Mouse (Mus musculus): ENCODE data around the gene Nt5c. TPM values are rescaled to one million over a fixed set of nuclear protein-coding genes. Genes with fewer than 3 reads are reported as not detected.

Nt5c gene
- polyA plus RNA-seq, 1 experiment from 2014 or later = 145 TPM

- Histone ChIP-seq H3K4me2 (replicated peaks; ENCODE audit: low read depth) (no peak overlapping the region), H3K36me3 (ENCODE audit: control insufficient read depth, insufficient read depth, low read length) (no peaks in the 10 kb centered on the region), H3K27me3 (ENCODE audit: control insufficient read depth, insufficient read depth, low read length) (no peaks in the 10 kb centered on the region), H3K9me3 (ENCODE audit: control insufficient read depth, low read length) (no peaks in the 10 kb centered on the region), H3K9ac (ENCODE audit: low read length) (no peak overlapping the region), H3K27ac (replicated peaks) (no peak overlapping the region; the same call in 1 of the 2 replicates), H3K4me3 (ENCODE audit: low read depth, low read length) (no peak overlapping the region), H3K4me1 (replicated peaks; ENCODE audit: control insufficient read depth, insufficient read depth) (no peaks in the 10 kb centered on the region)
- 74% methylated on average over 11 of the region's 11 CpGs for WGBS
- ATAC-seq (ENCODE audit: low FRiP score, low TSS enrichment) = peak; percentile 3; the same call in 1 of the 2 replicates
- no peak for DNase-seq (ENCODE audit: low spot score)
- TF ChIP-seq EP300 (optimal IDR thresholded peaks at IDR 0.05) (no peak), CTCF (IDR thresholded peaks at IDR 0.05; ENCODE audit: low read depth) (no peak)
These were observed 44.3 kb downstream of the Nt5c start for GRCm38 (mm10) chr11:115447321-115447885.

- no peaks in the 10 kb centered on the region for H3K27me3 ChIP-seq (ENCODE audit: control insufficient read depth, insufficient read depth, low read length)
- H3K9me3 ChIP-seq (ENCODE audit: control insufficient read depth, low read length) = no peaks in the 10 kb centered on the region
- H3K9ac ChIP-seq (ENCODE audit: low read length) = no peak overlapping the region
- no peaks in the 10 kb centered on the region for H3K4me1 ChIP-seq (replicated peaks; ENCODE audit: control insufficient read depth, insufficient read depth)
- DNase-seq (ENCODE audit: low spot score) (peak; percentile 53), ATAC-seq (ENCODE audit: low FRiP score, low TSS enrichment) (0 out of 2 replicates have a peak, but pooled peaks have one; percentile 36)
- no peak overlapping the region for H3K27ac ChIP-seq (replicated peaks)
- H3K4me3 ChIP-seq (ENCODE audit: low read depth, low read length) = no peak overlapping the region
- no peaks in the 10 kb centered on the region for H3K36me3 ChIP-seq (ENCODE audit: control insufficient read depth, insufficient read depth, low read length)
- H3K4me2 ChIP-seq (replicated peaks; ENCODE audit: low read depth) = no peak overlapping the region
- no peak for TF ChIP-seq EP300 (optimal IDR thresholded peaks at IDR 0.05)
- TF ChIP-seq CTCF (IDR thresholded peaks at IDR 0.05; ENCODE audit: low read depth) = no peak
- WGBS = 27% methylated on average over 3 of the region's 3 CpGs
These were observed 44.8 kb downstream of the Nt5c start for GRCm38 (mm10) chr11:115446906-115447305.

- Histone ChIP-seq H3K9me3 (ENCODE audit: control insufficient read depth, low read length) (no peaks in the 10 kb centered on the region), H3K36me3 (ENCODE audit: control insufficient read depth, insufficient read depth, low read length) (no peaks in the 10 kb centered on the region), H3K9ac (ENCODE audit: low read length) (no peak overlapping the region), H3K27me3 (ENCODE audit: control insufficient read depth, insufficient read depth, low read length) (no peaks in the 10 kb centered on the region), H3K27ac (replicated peaks) (no peak overlapping the region), H3K4me1 (replicated peaks; ENCODE audit: control insufficient read depth, insufficient read depth) (no peaks in the 10 kb centered on the region), H3K4me3 (ENCODE audit: low read depth, low read length) (no peak overlapping the region), H3K4me2 (replicated peaks; ENCODE audit: low read depth) (no peak overlapping the region)
- no peak for DNase-seq (ENCODE audit: low spot score)
- ATAC-seq (ENCODE audit: low FRiP score, low TSS enrichment) = no peak
- 35% methylated on average over 15 of the region's 15 CpGs for WGBS
- TF ChIP-seq CTCF (IDR thresholded peaks at IDR 0.05; ENCODE audit: low read depth) = no peak
- no peak for TF ChIP-seq EP300 (optimal IDR thresholded peaks at IDR 0.05)
These were observed 50.2 kb downstream of the Nt5c start for GRCm38 (mm10) chr11:115441417-115441816.

Small RNAs within 50 kb of the gene (microRNA-seq; reads per million reads assigned to microRNA genes)
- not detected for gene Mir3968

Other genes with a start within 250 kb of the Nt5c start
- gene Grin2c, start 224.6 kb downstream of the Nt5c start, polyA plus RNA-seq (2015; fragmentation: Nextera tagmentation; extraction: Ambion mirVana) = not detected in 2 replicates
- 6.7 and 7.3 TPM in 2 replicates for gene Fdxr, start 214.8 kb downstream of the Nt5c start, polyA plus RNA-seq (2015; fragmentation: Nextera tagmentation; extraction: Ambion mirVana)
- gene Fads6, start 194.2 kb downstream of the Nt5c start, polyA plus RNA-seq (2015; fragmentation: Nextera tagmentation; extraction: Ambion mirVana) = 1.3 and 1.5 TPM in 2 replicates
- gene Otop2, start 184.7 kb downstream of the Nt5c start, polyA plus RNA-seq (2015; fragmentation: Nextera tagmentation; extraction: Ambion mirVana) = 4.2 and 4.7 TPM in 2 replicates
- 0.34 and 0.36 TPM in 2 replicates for gene Ush1g, start 169.8 kb downstream of the Nt5c start, polyA plus RNA-seq (2015; fragmentation: Nextera tagmentation; extraction: Ambion mirVana)
- 20.5 and 21.0 TPM in 2 replicates for gene Otop3, start 157.1 kb downstream of the Nt5c start, polyA plus RNA-seq (2015; fragmentation: Nextera tagmentation; extraction: Ambion mirVana)
- gene Hid1, start 124.1 kb downstream of the Nt5c start, polyA plus RNA-seq (2015; fragmentation: Nextera tagmentation; extraction: Ambion mirVana) = 37.5 and 42.7 TPM in 2 replicates
- 3.9 and 4.1 TPM in 2 replicates for gene Cdr2l, start 109.9 kb downstream of the Nt5c start, polyA plus RNA-seq (2015; fragmentation: Nextera tagmentation; extraction: Ambion mirVana)
- 138 and 144 TPM in 2 replicates for gene Mrpl58, start 88.1 kb downstream of the Nt5c start, polyA plus RNA-seq (2015; fragmentation: Nextera tagmentation; extraction: Ambion mirVana)
- gene Atp5h, start 71.9 kb downstream of the Nt5c start, polyA plus RNA-seq (2015; fragmentation: Nextera tagmentation; extraction: Ambion mirVana) = 883 and 916 TPM in 2 replicates
- 11.6 and 13.0 TPM in 2 replicates for gene Kctd2, start 71.7 kb downstream of the Nt5c start, polyA plus RNA-seq (2015; fragmentation: Nextera tagmentation; extraction: Ambion mirVana)
- gene Trim80, start 51.3 kb downstream of the Nt5c start, polyA plus RNA-seq (2015; fragmentation: Nextera tagmentation; extraction: Ambion mirVana) = 0.10 and 0.13 TPM in 2 replicates
- gene Slc16a5, start 29.4 kb downstream of the Nt5c start, polyA plus RNA-seq (2015; fragmentation: Nextera tagmentation; extraction: Ambion mirVana) = 14.4 and 17.3 TPM in 2 replicates
- 6.3 and 6.5 TPM in 2 replicates for gene Armc7, start 16.2 kb downstream of the Nt5c start, polyA plus RNA-seq (2015; fragmentation: Nextera tagmentation; extraction: Ambion mirVana)
- 356 and 371 TPM in 2 replicates for gene Jpt1, start 22.5 kb upstream of the Nt5c start, polyA plus RNA-seq (2015; fragmentation: Nextera tagmentation; extraction: Ambion mirVana)
- gene Sumo2, start 44.4 kb upstream of the Nt5c start, polyA plus RNA-seq (2015; fragmentation: Nextera tagmentation; extraction: Ambion mirVana) = 533 and 539 TPM in 2 replicates
- gene Nup85, start 72.6 kb upstream of the Nt5c start, polyA plus RNA-seq (2015; fragmentation: Nextera tagmentation; extraction: Ambion mirVana) = 44.6 and 47.2 TPM in 2 replicates
- gene Mrps7, start 112.1 kb upstream of the Nt5c start, polyA plus RNA-seq (2015; fragmentation: Nextera tagmentation; extraction: Ambion mirVana) = 52.6 and 58.4 TPM in 2 replicates
- gene Gga3, start 112.2 kb upstream of the Nt5c start, polyA plus RNA-seq (2015; fragmentation: Nextera tagmentation; extraction: Ambion mirVana) = 5.2 TPM in 2 replicates
- gene Mif4gd, start 121.1 kb upstream of the Nt5c start, polyA plus RNA-seq (2015; fragmentation: Nextera tagmentation; extraction: Ambion mirVana) = 48.9 and 52.3 TPM in 2 replicates
- gene Slc25a19, start 136.4 kb upstream of the Nt5c start, polyA plus RNA-seq (2015; fragmentation: Nextera tagmentation; extraction: Ambion mirVana) = 12.5 and 14.0 TPM in 2 replicates
- 54.2 and 58.8 TPM in 2 replicates for gene Grb2, start 216.7 kb upstream of the Nt5c start, polyA plus RNA-seq (2015; fragmentation: Nextera tagmentation; extraction: Ambion mirVana)